Mouse (Mus musculus) midbrain, embryonic 12.5 days (tissue): ENCODE results near the gene Gmpr. TPM values are rescaled to one million over a fixed set of nuclear protein-coding genes. Genes with fewer than 3 reads are reported as not detected.

ENCODE experiments used
- ATAC-seq: fragments of 200-750 bp; cut with Nextera tagmentation; 2 replicates; pipeline ENCODE4 v1.8.0; 2017; ENCODE audit warnings: low read depth, moderate TSS enrichment, moderate library complexity; ENCODE audit not compliant: low FRiP score
- H3K27ac ChIP-seq: fragments of 300-500 bp; sonication (generic); replicated peaks from 2 replicates; pipeline ENCODE4 v1.5.1; 2016; ENCODE audit warnings: mild to moderate bottlenecking
- H3K27me3 ChIP-seq: fragments of 300-500 bp; sonication (generic); 2 replicates; pipeline ENCODE4 v1.6.1; 2016; ENCODE audit warnings: mild to moderate bottlenecking
- H3K36me3 ChIP-seq: fragments of 300-500 bp; sonication (generic); 2 replicates; pipeline ENCODE4 v1.6.1; 2016
- H3K4me1 ChIP-seq: fragments of 300-500 bp; sonication (generic); 2 replicates; pipeline ENCODE4 v1.6.1; 2016
- H3K4me2 ChIP-seq: fragments of 300-500 bp; sonication (generic); replicated peaks from 2 replicates; pipeline ENCODE4 v1.6.1; 2016; ENCODE audit warnings: mild to moderate bottlenecking, moderate library complexity
- H3K4me3 ChIP-seq: fragments of 300-500 bp; sonication (generic); 2 replicates; pipeline ENCODE4 v1.5.1; 2016; ENCODE audit warnings: mild to moderate bottlenecking
- H3K9ac ChIP-seq: fragments of 300-500 bp; sonication (generic); replicated peaks from 2 replicates; pipeline ENCODE4 v1.6.1; 2016; ENCODE audit warnings: mild to moderate bottlenecking, moderate library complexity
- H3K9me3 ChIP-seq: fragments of 300-500 bp; sonication (generic); 2 replicates; pipeline ENCODE4 v1.6.1; 2016; ENCODE audit warnings: mild to moderate bottlenecking
- WGBS: fragments of 180-500 bp; shearing (Covaris S2); methylation state at CpG from one replicate; pipeline ENCODE4 v1.1.7; 2016; 5-methylcytosine and 5-hydroxymethylcytosine counted together
- polyA plus RNA-seq: library from polyadenylated mRNA; unstranded; fragments of >200 nt; fragmentation: Nextera tagmentation; extraction: Ambion mirVana; gene quantifications from 2 replicates; pipeline ENCODE4 v1.2.1, GENCODE M21; 2016

The Gmpr gene
- polyA plus RNA-seq, 1 experiment from 2014 or later, result 15.7 TPM

DNA sequence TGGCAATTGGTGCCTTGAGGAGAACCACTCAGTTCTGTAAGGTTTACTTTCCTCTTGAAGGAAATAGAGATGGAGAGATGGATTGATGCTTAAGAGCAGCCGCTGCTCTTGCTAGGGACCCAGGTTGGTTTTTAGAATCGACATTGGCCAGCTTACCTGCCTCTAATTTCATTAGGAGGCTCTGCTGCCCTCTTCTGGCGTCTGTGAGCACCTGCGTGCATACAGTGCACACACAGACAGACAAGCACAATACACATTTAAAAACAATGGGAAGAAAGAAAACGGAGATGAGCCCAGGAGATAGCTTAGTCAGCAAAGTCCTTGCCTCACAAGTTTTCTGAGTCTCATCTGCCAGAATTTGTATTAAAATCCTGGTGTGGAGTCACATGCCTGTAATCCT lies 75.8 kb downstream of the Gmpr start:
- H3K27me3 ChIP-seq, result no peaks in the 10 kb centered on the region
- H3K27ac ChIP-seq, result no peak overlapping the region
- no peaks in the 10 kb centered on the region for H3K4me1 ChIP-seq
- no peak overlapping the region for H3K4me3 ChIP-seq
- H3K9me3 ChIP-seq, result no peaks in the 10 kb centered on the region
- H3K36me3 ChIP-seq, result no peaks in the 10 kb centered on the region
- no peak for ATAC-seq
- H3K4me2 ChIP-seq, result no peak overlapping the region
- 89% methylated on average over 5 of the region's 5 CpGs for WGBS
- H3K9ac ChIP-seq, result no peak overlapping the region

DNA sequence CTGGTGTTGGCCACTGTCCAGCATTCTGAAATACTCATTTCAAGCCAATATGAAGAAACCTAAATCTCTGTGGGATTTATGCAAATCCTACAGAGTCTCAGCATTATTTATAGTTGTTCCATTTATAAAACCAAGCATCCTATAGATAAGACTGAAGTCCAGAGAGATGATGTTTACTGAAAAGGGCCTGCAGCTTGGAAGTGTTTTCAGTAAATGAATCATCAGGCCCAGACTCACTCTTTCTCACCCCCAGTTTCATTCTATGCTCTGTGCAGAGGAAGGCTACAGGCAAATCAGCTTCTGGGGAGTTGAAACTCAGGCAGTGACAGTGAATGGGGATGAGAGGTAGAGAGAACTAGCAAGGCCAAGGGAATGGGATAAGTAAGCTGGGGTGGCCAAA lies 83.7 kb downstream of the Gmpr start:
- Histone ChIP-seq H3K27me3 (no peaks in the 10 kb centered on the region), H3K4me2 (no peak overlapping the region), H3K9me3 (no peaks in the 10 kb centered on the region), H3K36me3 (no peaks in the 10 kb centered on the region), H3K27ac (no peak overlapping the region), H3K4me1 (0 out of 2 replicates have a peak, but pooled peaks cover 3% of the 10 kb centered on the region), H3K9ac (no peak overlapping the region), H3K4me3 (no peak overlapping the region)
- ATAC-seq, result no peak

DNA sequence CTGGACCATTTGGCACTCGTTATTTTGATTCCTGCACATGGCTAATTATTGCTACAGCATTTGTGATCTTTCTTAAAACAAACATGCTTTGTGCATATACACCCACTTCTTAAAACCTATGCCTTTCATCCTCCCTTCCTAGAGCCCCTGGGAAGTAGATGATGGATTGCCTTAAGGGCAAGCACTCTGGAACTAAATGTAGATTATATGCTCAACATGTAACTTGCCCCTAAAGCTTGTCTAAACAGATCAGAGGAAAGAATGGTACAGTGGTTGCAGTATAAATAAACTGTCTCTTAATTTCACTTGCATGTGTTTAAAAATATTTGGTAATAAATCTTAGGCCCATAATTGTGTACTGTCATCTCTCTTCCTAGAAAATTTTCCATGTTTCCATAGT lies 86.7 kb downstream of the Gmpr start:
- Histone ChIP-seq H3K9me3 (no peaks in the 10 kb centered on the region), H3K27ac (no peak overlapping the region), H3K4me2 (no peak overlapping the region), H3K36me3 (no peaks in the 10 kb centered on the region), H3K4me3 (no peak overlapping the region), H3K27me3 (no peaks in the 10 kb centered on the region), H3K4me1 (0 out of 2 replicates have a peak, but pooled peaks cover 3% of the 10 kb centered on the region), H3K9ac (no peak overlapping the region)
- WGBS, result 78% methylated on average over 1 of the region's 1 CpGs
- no peak for ATAC-seq

DNA sequence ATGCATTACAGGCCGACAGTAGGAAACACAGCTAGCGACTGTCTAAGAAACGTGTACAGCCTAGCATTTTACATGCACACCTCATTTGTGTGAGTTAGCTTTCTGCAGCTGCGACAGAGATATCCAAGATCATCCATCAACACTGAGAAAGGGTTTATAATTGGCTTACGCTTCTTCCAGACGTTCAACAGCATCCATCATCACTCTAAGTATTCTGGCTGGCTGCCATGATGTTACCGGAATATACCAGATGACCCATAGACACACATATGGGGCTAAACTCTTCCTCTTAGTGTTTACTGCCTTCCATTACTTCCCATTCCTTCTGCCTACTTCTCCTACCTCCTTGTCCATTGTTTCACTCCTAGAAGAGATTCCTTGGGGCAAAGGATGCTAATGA lies 88.2 kb downstream of the Gmpr start:
- no peaks in the 10 kb centered on the region for H3K36me3 ChIP-seq
- H3K4me2 ChIP-seq, result no peak overlapping the region
- ATAC-seq, result no peak
- H3K4me3 ChIP-seq, result no peak overlapping the region
- no peak overlapping the region for H3K27ac ChIP-seq
- H3K9ac ChIP-seq, result no peak overlapping the region
- WGBS, result 85% methylated on average over 7 of the region's 7 CpGs
- H3K4me1 ChIP-seq, result peaks cover 6% of the 10 kb centered on the region
- H3K9me3 ChIP-seq, result no peaks in the 10 kb centered on the region
- H3K27me3 ChIP-seq, result no peaks in the 10 kb centered on the region

DNA sequence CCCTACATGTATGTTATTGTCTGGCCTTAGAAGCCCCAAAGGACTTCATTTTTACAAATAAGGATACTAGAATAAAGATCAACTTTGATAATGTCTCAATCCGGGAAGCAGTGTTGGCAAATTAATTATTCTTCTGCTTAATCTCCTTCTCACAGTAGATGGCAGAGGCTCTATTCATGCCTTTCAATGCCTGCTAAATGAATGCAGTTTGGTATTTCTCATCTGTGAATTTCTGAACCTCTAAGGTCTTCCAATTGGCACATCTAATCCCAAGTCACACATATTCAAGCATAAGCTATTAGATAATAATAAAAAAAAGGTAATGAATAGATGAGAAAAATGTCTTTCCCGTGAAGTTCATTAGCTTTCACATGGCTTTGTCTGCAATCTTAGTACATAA lies 92.6 kb downstream of the Gmpr start:
- H3K4me3 ChIP-seq, result no peak overlapping the region
- H3K9ac ChIP-seq, result no peak overlapping the region
- peaks cover 10% of the 10 kb centered on the region for H3K4me1 ChIP-seq
- H3K36me3 ChIP-seq, result no peaks in the 10 kb centered on the region
- H3K9me3 ChIP-seq, result no peaks in the 10 kb centered on the region
- H3K27me3 ChIP-seq, result no peaks in the 10 kb centered on the region
- no peak for ATAC-seq
- no peak overlapping the region for H3K27ac ChIP-seq
- no peak overlapping the region for H3K4me2 ChIP-seq
- 42% methylated on average over 2 of the region's 2 CpGs for WGBS

DNA sequence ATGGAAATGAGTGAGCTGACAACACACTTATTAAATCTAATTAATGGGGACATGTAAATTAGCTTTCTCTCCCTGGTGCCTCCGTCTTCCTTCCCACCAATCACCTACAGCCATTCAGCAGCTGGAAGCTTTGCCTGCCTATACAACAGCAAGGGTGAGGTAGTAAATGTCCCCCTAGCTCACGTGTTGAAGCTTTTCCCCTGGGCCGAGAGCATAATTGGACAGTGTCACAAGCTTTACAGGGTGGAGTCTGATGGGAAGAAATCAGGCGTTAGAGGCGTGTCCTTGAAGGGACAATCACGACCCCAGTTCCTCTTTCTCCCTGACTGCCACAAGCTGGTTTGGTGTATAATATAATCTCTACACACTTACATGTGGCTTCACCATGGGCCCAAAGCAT lies 93.2 kb downstream of the Gmpr start:
- ATAC-seq, result no peak
- H3K9me3 ChIP-seq, result no peaks in the 10 kb centered on the region
- no peaks in the 10 kb centered on the region for H3K36me3 ChIP-seq
- H3K9ac ChIP-seq, result no peak overlapping the region
- H3K4me2 ChIP-seq, result no peak overlapping the region
- H3K27ac ChIP-seq, result 0 out of 2 replicates have a peak overlapping the region, but pooled peaks have one; percentile 7
- no peaks in the 10 kb centered on the region for H3K27me3 ChIP-seq
- 55% methylated on average over 6 of the region's 6 CpGs for WGBS
- H3K4me1 ChIP-seq, result peaks cover 8% of the 10 kb centered on the region
- H3K4me3 ChIP-seq, result no peak overlapping the region

Other genes with a start within 250 kb of the Gmpr start
- 7.4 and 10.5 TPM in 2 replicates for gene Mylip, start 117.7 kb upstream of the Gmpr start, polyA plus RNA-seq